Mouse (Mus musculus) erythroblast, embryonic 14.5 days (primary cell): ENCODE measurements around the gene Abtb2.

Experiments
- GATA1 ChIP-seq: IDR thresholded peaks from 2 replicates; pipeline ENCODE4 v1.6.1; 2012; ENCODE audit warnings: low read length, inconsistent platforms, mixed read lengths
- TAL1 ChIP-seq: IDR thresholded peaks from 3 replicates; pipeline ENCODE4 v1.6.1; 2012; ENCODE audit warnings: low read length, inconsistent platforms, mixed read lengths

GRCm38 (mm10) chr2:103682261-103682722 is 116.2 kb downstream of the Abtb2 start:
- TF ChIP-seq GATA1 (no peak), TAL1 (no peak)
